Mouse (Mus musculus) neural tube, embryonic 12.5 days (tissue): ENCODE data around the gene Esp15. TPM values are rescaled to one million over a fixed set of nuclear protein-coding genes. Genes with fewer than 3 reads are reported as not detected.
"Not testable (repeated sequence)": the region's sequence is repeated elsewhere in the genome, so short reads cannot be mapped to it uniquely, and the experiment has no call there.

ENCODE experiments used
- ATAC-seq: fragments of 200-750 bp; cut with Nextera tagmentation; 2 replicates; pipeline ENCODE4 v1.8.0; 2017; ENCODE audit warnings: low read depth, mild to moderate bottlenecking, moderate TSS enrichment, moderate library complexity; ENCODE audit not compliant: low FRiP score
- H3K27ac ChIP-seq: fragments of 300-500 bp; sonication (generic); 2 replicates; pipeline ENCODE4 v1.5.1; 2016
- H3K27me3 ChIP-seq: fragments of 300-500 bp; sonication (generic); replicated peaks from 2 replicates; pipeline ENCODE4 v1.6.1; 2016; ENCODE audit warnings: mild to moderate bottlenecking
- H3K36me3 ChIP-seq: fragments of 300-500 bp; sonication (generic); 2 replicates; pipeline ENCODE4 v1.6.1; 2016; ENCODE audit warnings: mild to moderate bottlenecking
- H3K4me1 ChIP-seq: fragments of 300-500 bp; sonication (generic); 2 replicates; pipeline ENCODE4 v1.6.1; 2016
- H3K4me2 ChIP-seq: fragments of 300-500 bp; sonication (generic); replicated peaks from 2 replicates; pipeline ENCODE4 v1.6.1; 2016; ENCODE audit warnings: mild to moderate bottlenecking
- H3K4me3 ChIP-seq: fragments of 300-500 bp; sonication (generic); 2 replicates; pipeline ENCODE4 v1.5.1; 2016
- H3K9ac ChIP-seq: fragments of 300-500 bp; sonication (generic); 2 replicates; pipeline ENCODE4 v1.6.1; 2016; ENCODE audit warnings: mild to moderate bottlenecking
- H3K9me3 ChIP-seq: fragments of 300-500 bp; sonication (generic); 2 replicates; pipeline ENCODE4 v1.6.1; 2016; ENCODE audit warnings: mild to moderate bottlenecking
- WGBS: fragments of 180-500 bp; shearing (Covaris S2); methylation state at CpG from one replicate; pipeline ENCODE4 v1.1.7; 2016; 5-methylcytosine and 5-hydroxymethylcytosine counted together
- polyA plus RNA-seq: library from polyadenylated mRNA; unstranded; fragments of >200 nt; fragmentation: Nextera tagmentation; extraction: Ambion mirVana; gene quantifications from 2 replicates; pipeline ENCODE4 v1.2.1, GENCODE M21; 2016

Gene Esp15
- not detected in 2 replicates for polyA plus RNA-seq

DNA sequence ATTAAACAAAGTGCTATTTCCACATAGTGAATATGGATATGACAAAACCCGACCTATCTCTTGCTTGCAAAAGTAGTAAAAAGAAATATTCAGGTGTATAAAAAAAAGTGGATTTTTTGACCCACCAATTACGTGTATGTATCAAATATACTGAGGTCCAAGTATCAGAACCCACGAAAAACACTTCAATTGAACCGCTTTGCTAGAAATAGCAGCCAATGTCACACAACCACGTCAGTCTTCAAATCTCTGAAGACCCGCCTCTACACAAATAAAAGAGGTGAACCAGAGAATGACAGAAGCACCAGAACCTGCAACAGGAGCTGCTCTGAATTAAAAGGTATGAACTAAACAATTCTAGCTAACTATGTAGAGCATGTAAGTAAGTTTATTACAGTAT is at the start of gene Esp15:
Gene Esp15 (plus strand): TSS at position 301 of the 400 bp plus-strand sequence.
- not testable (repeated sequence) for H3K9ac ChIP-seq, H3K4me3 ChIP-seq, H3K4me2 ChIP-seq, H3K27me3 ChIP-seq, H3K36me3 ChIP-seq, H3K4me1 ChIP-seq, H3K27ac ChIP-seq, ATAC-seq, H3K9me3 ChIP-seq
- 76% methylated on average over 6 of the region's 6 CpGs for WGBS

DNA sequence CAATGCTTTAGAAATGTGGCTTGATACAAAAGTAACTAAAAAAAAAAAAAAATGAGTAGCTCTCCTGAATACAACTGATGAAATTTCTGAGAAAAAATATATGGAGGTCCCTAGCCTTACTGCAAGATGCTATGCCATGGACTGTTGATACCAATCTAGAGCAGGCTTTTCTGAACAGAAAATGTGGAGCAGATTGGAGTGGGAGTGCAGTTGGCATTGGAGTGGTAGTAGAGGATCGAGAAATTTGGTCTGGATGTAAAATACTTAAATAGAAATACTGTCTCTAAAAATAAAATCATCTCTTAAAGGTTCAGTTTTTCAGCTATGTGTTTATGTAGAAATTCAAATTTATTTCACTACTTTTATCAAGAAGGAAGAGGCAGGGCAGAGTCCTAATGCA is 49.2 kb upstream of the Esp15 start:
- H3K9ac ChIP-seq = no peak overlapping the region
- H3K9me3 ChIP-seq = peaks cover 4% of the 10 kb centered on the region; the same call in 1 of the 2 replicates
- H3K4me2 ChIP-seq = no peak overlapping the region
- no peaks in the 10 kb centered on the region for H3K27me3 ChIP-seq
- no peaks in the 10 kb centered on the region for H3K36me3 ChIP-seq
- no peaks in the 10 kb centered on the region for H3K4me1 ChIP-seq
- H3K27ac ChIP-seq = no peak overlapping the region
- no peak overlapping the region for H3K4me3 ChIP-seq
- no peak for ATAC-seq
- WGBS = 55% methylated on average over 1 of the region's 1 CpGs

Other genes with a start within 250 kb of the Esp15 start
- gene Esp18, start 234.6 kb upstream of the Esp15 start, polyA plus RNA-seq = not detected in 2 replicates
- not detected in 2 replicates for gene Esp16, start 104.8 kb upstream of the Esp15 start, polyA plus RNA-seq